Mouse (Mus musculus) myocyte (in vitro differentiated cells): ENCODE measurements around the gene Orm2.

Experiments used
- CEBPB ChIP-seq: IDR thresholded peaks from 2 replicates; pipeline ENCODE4 v1.6.1; 2011; ENCODE audit warnings: mild to moderate bottlenecking, moderate library complexity; ENCODE audit not compliant: poor library complexity, insufficient read depth, severe bottlenecking
- E2F4 ChIP-seq: IDR thresholded peaks from one replicate; pipeline ENCODE4 v1.6.1; 2011; ENCODE audit warnings: mild to moderate bottlenecking, control low read depth, moderate library complexity; ENCODE audit not compliant: insufficient read depth
- MAX ChIP-seq: IDR thresholded peaks from one replicate; pipeline ENCODE4 v1.6.1; 2011; ENCODE audit warnings: low read depth, mild to moderate bottlenecking, control low read depth
- MYOD1 ChIP-seq, 3 experiments: IDR thresholded peaks; one replicate each; pipeline ENCODE4 v1.6.1; 2011; ENCODE audit warnings: control low read depth in 2 of 3, low read depth in 2 of 3, mild to moderate bottlenecking in 2 of 3, moderate library complexity in 1 of 3; ENCODE audit not compliant: insufficient read length in 2 of 3, control insufficient read depth in 1 of 3
- POLR2A ChIP-seq: IDR thresholded peaks from one replicate; pipeline ENCODE4 v1.6.1; 2011; ENCODE audit warnings: low read depth, mild to moderate bottlenecking, control low read depth, moderate library complexity; ENCODE audit not compliant: insufficient read length
- POLR2AphosphoS2 ChIP-seq: IDR thresholded peaks from one replicate; pipeline ENCODE4 v1.6.1; 2011; ENCODE audit warnings: low read depth, control low read depth; ENCODE audit not compliant: insufficient read length
- REST ChIP-seq: IDR thresholded peaks from one replicate; pipeline ENCODE4 v1.6.1; 2011; ENCODE audit warnings: mild to moderate bottlenecking, control low read depth, moderate library complexity; ENCODE audit not compliant: insufficient read depth, insufficient read length
- SRF ChIP-seq: IDR thresholded peaks from one replicate; pipeline ENCODE4 v1.6.1; 2011; ENCODE audit warnings: low read depth; ENCODE audit not compliant: control insufficient read depth, insufficient read length
- TCF12 ChIP-seq: IDR thresholded peaks from one replicate; pipeline ENCODE4 v1.6.1; 2011; ENCODE audit warnings: mild to moderate bottlenecking, control low read depth; ENCODE audit not compliant: poor library complexity, insufficient read depth, severe bottlenecking
- USF1 ChIP-seq: IDR thresholded peaks from one replicate; pipeline ENCODE4 v1.6.1; 2011; ENCODE audit warnings: low read depth, mild to moderate bottlenecking, control low read depth, moderate library complexity

DNA sequence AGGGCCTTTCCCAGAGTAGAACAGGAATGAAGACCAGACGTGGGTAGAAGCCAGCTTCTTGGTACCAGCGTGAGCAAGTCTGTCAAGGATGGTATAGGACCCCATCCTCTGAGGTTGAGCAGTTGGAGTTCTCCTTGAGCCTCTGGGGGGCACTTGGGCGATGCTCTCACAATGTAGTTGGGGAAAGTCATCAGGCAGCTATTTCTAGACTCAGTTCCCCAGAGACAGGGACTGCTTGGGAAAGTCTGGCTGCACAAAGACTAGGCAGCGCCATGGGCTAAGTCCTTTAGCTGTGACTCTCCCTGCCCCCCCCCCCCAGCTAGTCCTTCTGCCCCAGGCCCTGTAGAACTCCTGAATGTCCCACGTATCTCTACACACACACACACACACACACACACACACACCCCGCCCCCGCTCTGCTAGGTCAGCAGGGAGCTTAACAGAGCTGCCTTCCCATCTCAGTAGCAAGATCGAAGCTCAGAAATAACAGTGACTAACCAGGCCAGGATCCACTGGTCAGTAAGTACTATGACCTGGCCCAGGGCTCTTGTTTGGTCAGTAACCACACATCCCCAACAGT, 37.5 kb downstream of the Orm2 start:
- TF ChIP-seq E2F4 (no peak), POLR2A (no peak), CEBPB (no peak), USF1 (no peak), POLR2AphosphoS2 (no peak), TCF12 (no peak), MAX (no peak), REST (no peak), MYOD1 (IDR thresholded peaks at IDR 0.05; ENCODE audit: control insufficient read depth in 1 of 3, insufficient read length in 2 of 3, low read depth in 2 of 3) (no peak), SRF (no peak)
